Mouse (Mus musculus): ENCODE measurements at regions not wholly inside any gene's neighbourhood (a gene's known extent, or its start where the extent isn't known, plus 50 kb on each side); places are given as distances from the start of the nearest gene placed in this dataset.

DNA sequence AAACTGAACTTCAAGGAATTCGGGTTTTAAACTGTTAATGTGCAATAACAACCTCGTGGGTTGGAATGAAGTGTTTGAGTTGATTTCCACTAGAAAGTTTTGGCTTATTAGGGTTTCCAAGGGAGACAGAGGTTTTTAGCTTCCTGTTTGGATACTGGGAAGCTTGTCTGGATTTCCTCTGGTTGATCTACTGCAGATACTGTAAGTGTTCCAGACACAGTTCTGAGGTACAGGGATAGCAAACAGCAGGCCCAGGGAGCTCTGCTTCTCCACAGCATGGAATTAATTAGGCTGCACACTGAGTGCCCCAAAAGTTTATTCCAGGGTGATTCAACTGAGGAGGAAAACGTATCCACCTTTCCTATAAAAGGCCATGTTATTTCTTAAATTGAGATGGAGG, 381.0 kb upstream of the Mpdz start:
- no peak for DNase-seq

- no peak for DNase-seq
These were observed 346.7 kb upstream of the Mpdz start for GRCm38 (mm10) chr4:81789274-81789673.

DNA sequence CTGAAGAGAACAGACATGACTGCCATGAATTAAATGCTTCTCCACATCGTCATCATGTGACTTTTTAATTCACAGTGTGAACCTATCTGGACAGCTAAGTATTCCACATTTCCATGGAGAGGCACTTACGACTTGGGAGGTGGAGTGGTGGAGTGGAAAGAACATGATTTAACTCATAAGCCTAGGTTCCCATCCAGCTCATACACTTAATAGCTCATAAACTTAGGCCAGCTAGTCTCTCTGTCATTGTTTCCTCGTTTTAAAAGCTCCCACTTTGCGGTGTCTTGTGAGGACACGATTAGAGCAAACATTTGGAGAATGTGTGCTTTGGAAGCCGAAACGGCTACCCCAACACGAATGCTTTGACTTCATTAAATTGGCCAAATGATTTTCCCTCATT, 346.0 kb upstream of the Mpdz start:
- no peak for DNase-seq

- DNase-seq, result no peak
These were observed 339.4 kb upstream of the Mpdz start for GRCm38 (mm10) chr4:81781971-81782370.

DNA sequence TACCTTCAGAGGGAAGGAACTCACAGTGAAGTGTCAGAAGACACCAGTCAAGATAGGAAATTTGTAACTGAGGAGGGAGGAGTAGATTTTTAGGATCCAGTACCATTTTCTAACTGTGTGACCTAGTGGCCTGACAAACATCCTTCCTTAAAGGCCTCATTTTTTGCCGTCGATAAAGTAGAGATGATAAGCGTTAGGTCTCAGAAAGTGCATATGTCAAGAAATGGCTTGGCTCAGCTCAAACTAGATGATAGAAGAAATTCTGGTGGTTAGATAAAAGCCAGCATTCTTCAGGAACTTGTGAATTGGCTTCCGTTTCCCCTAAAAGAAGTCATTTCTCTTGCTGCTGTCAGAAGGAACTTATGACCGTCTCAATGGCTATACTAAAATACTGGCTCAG, 324.1 kb upstream of the Mpdz start:
- DNase-seq, result no peak

GRCm38 (mm10) chr4:81764026-81764867, 321.6 kb upstream of the Mpdz start:
- no peak for DNase-seq

- no peak for DNase-seq
These were observed 320.9 kb upstream of the Mpdz start for GRCm38 (mm10) chr4:81763311-81764025.

DNA sequence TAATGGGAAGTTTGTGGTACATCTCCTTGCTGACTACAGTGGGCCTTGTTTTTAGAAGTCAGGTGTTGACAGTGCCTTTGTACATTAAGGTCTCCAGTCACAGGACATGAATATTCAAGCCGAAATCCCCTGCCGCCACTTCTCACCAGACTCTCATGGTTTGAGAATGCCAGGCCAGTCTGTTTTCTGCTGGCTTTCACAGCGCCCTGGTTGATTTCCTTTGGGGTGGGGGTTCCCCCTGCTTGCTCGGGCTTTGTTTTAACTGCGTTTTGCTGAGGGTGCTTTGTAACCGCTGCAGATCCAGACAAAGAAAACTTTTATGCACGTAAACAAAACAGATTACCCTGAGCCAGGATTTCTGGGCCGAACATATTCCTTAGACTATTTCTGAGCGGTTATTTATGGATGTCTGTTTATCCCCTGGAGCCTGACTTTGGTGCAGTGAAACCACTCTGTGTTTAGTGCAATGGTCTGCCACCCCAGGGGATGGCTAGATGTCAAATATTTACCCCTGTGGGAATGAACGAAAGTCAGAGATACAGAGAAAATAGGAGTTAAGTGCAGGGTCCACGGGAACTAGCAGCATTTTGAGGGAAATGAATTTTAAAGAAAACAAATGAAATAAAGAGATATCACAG, 320.1 kb upstream of the Mpdz start:
- DNase-seq, result no peak

GRCm38 (mm10) chr4:81757905-81758304, 315.3 kb upstream of the Mpdz start:
- DNase-seq, result peak; percentile 16

DNA sequence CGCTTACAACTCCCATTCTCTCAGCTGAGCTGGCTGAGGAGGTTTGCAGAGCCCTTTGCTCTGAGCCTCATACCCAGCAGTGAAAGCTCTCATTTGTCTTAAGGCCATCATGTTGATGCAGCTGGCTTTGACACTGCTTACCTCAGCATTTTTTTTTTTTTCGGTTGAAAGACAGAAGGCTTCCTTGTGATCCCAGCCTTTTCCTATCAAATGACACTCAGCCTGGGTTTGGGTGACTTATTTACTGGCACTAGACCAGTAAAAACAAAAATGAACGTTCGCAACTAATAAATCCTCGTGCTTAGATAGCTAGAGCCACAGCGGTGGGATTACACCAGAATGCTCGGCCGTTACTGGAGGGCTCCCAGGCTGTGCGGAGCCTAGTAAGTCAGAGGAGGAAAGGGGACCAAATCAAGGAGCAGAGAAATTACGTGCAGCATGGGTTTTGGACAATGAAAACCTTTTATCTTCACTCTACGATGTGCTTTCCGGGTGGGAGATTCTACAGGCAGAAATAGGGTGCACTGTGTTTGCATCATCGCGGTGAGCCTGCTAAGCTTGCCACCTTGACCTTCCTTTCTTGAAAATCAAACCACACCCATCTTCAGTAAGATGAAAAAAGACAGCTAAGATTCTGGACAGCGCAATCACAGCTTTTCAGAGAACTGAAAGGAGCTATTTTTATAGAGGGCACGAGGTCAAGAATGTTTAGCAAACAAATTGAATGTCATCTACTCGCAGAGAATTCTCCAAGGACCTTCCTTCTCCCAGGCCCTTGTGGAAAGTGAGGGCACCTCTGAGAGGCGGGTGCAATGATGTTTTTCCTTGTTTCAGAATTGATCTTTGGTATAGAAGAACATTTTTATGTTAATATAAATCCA, 302.3 kb upstream of the Mpdz start:
- DNase-seq, result no peak

- no peak for DNase-seq
These were observed 301.5 kb upstream of the Mpdz start for GRCm38 (mm10) chr4:81743978-81744628.

DNA sequence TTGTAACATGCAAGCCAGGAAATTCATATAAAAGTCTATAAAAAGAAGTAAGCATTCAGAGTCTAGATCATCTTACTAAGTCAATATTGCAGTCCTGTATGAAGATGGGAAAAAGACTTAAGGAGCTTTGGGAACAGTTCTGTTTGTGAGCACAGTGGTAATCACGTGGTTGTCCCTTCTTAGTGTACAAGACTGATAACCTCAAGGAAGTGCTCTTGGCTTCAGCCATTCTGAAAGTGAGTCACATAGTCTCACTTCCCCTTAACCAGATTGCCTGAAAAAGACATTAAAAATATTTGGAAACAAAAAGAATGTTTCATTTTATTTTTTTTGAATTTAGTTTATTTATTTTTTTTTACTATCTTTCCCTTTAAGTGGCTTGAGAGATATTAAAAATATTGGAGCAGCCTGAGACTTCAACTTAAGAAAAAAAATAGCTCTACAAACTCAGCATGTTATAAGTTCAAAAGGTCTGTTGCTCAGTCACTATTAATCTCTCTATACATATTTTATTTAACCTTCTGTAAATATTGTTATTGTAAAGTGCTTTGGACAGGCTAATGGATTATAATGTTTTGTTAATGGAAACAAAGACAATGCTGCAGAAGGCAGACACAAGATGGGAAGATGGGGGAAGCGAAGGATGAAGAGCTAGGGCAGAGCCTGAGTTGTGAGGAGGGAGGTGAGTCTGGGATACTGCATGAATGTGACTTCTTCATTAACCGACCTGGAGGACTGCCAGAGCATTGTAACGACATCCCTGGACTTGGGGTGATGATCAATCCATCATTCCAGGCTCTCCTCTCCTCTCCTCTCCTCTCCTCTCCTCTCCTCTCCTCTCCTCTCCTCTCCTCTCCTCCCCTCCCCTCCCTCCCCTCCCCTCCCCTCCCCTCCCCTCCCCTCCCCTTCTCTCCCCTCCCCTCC, 300.2 kb upstream of the Mpdz start:
- no peak for DNase-seq

GRCm38 (mm10) chr4:81734391-81734790, 291.8 kb upstream of the Mpdz start:
- DNase-seq, result no peak

DNA sequence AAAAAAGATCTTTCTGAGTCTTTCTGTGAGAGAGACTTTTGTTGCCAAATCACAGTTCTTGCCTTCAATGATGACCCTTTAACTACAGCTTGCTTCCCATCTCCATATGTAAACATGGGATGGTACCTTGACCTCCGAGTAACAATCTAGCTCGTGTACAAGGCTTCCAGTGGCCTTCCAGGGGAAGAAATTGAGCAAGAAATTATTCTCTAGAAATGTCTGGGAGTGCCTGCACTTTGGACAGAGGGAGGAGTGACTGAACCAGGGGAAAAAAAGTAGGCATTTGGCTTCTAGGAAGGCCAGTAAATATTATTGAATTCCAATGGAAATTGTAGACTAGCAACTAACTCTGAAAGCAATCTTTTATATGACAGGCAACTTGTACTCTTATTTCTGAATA, 287.8 kb upstream of the Mpdz start:
- no peak for DNase-seq

- peak; percentile 21 for DNase-seq
These were observed 286.3 kb upstream of the Mpdz start for GRCm38 (mm10) chr4:81728961-81729360.

DNA sequence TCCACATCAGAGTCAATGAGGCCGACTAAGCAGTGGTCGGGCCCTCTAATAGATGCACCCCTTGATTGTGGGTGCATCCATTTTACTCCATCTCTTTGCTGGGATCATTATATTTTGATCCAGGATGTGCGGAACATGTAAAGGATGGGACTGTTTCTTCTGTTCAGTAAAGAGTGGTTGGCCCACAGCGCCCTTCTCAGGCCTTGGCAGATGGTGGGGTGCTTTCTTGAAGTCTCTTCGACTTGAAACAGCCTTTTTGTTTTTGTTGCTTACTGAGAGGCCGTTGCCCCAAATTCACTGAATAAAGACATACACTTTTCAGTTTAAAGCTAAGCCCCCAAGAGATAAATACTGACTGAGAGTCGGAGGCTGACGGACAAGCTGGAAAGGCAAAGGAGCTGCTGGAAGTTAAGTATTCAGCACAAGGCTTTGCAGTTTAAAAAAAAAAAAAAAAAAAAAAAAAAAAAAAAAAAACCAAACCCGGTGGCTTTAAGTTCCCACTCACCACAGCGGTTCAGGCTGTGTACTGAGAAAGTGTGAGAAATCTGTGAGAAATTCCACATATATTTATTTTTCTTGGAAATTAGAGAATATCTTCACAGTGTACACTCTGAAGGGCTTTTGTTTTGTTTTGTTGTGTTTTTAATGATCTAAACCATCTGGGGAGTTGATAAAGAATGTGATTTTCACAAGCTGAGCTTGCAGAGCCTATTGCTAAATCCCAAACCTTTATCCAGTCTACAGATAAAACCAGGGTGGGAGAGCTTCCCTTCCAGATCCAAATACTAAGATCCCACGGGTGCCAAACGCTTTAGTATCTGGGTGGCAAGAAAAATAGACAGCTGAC, 285.3 kb upstream of the Mpdz start:
- DNase-seq, result peak; percentile 18

GRCm38 (mm10) chr4:81726761-81727723, 284.4 kb upstream of the Mpdz start:
- DNase-seq, result peak; percentile 91

DNA sequence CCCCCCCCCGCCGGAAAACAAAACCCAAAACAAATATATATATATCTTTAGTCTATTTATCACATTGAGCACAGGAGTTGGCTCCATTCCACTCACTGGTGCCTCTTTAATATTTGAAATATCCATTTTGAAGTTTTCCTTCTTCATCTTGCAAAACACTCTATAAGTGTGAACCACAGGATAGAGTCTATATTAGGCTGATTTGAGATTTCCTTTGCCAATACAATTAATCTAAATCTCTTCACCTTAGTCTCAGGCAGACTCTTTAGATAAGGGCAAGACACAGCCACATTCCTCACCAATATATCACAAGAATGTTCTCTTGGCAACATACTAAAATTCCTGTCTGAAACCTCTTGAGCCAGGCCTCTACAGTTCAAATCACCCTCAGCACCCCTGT, 282.1 kb upstream of the Mpdz start:
- DNase-seq, result no peak

GRCm38 (mm10) chr4:81712378-81712777, 269.8 kb upstream of the Mpdz start:
- DNase-seq, result no peak
